Mouse (Mus musculus) stomach, postnatal 0 days (tissue): ENCODE data around the gene Alcam. TPM values are rescaled to one million over a fixed set of nuclear protein-coding genes. Genes with fewer than 3 reads are reported as not detected.

Source experiments
- ATAC-seq: fragments of 200-750 bp; cut with Nextera tagmentation; 2 replicates; pipeline ENCODE4 v1.8.0; 2017; ENCODE audit not compliant: low FRiP score, low TSS enrichment
- DNase-seq: peaks from one replicate; pipeline ENCODE4 v3.0.0-alpha.2; 2016; ENCODE audit warnings: low spot score
- H3K27ac ChIP-seq: fragments of 300-500 bp; sonication (generic); replicated peaks from 2 replicates; pipeline ENCODE4 v1.5.1; 2014; ENCODE audit warnings: mild to moderate bottlenecking, control low read depth
- H3K27me3 ChIP-seq: fragments of 300-500 bp; sonication (generic); 2 replicates; pipeline ENCODE4 v1.6.1; 2014; ENCODE audit warnings: low read length; ENCODE audit not compliant: control insufficient read depth, insufficient read depth
- H3K36me3 ChIP-seq: fragments of 300-500 bp; sonication (generic); 2 replicates; pipeline ENCODE4 v1.6.1; 2014; ENCODE audit warnings: low read length, mixed read lengths; ENCODE audit not compliant: control insufficient read depth, insufficient read depth
- H3K4me1 ChIP-seq: fragments of 300-500 bp; sonication (generic); replicated peaks from 2 replicates; pipeline ENCODE4 v1.6.1; 2014; ENCODE audit warnings: antibody characterized with exemption; ENCODE audit not compliant: control insufficient read depth, insufficient read depth
- H3K4me2 ChIP-seq: fragments of 300-500 bp; sonication (generic); replicated peaks from 2 replicates; pipeline ENCODE4 v1.6.1; 2014; ENCODE audit warnings: low read depth, mild to moderate bottlenecking, control low read depth, moderate library complexity
- H3K4me3 ChIP-seq: fragments of 300-500 bp; sonication (generic); 2 replicates; pipeline ENCODE4 v1.5.1; 2014; ENCODE audit warnings: low read depth, low read length, control low read depth
- H3K9ac ChIP-seq: fragments of 300-500 bp; sonication (generic); 2 replicates; pipeline ENCODE4 v1.6.1; 2014; ENCODE audit warnings: mild to moderate bottlenecking, low read length, control low read depth, mixed read lengths
- H3K9me3 ChIP-seq: fragments of 300-500 bp; sonication (generic); 2 replicates; pipeline ENCODE4 v1.6.1; 2016; ENCODE audit warnings: low read length; ENCODE audit not compliant: control insufficient read depth
- CTCF ChIP-seq: IDR thresholded peaks from 2 replicates; pipeline ENCODE4 v1.5.1; 2016; ENCODE audit warnings: antibody characterized with exemption, low read depth, mild to moderate bottlenecking, moderate library complexity
- EP300 ChIP-seq: optimal IDR thresholded peaks from 2 replicates; pipeline ENCODE3; 2016; ENCODE audit warnings: antibody characterized with exemption
- WGBS: fragments of 180-500 bp; shearing (Covaris S2); extraction: QIAGEN DNeasy Blood & Tissue Kit; methylation state at CpG from one replicate; pipeline ENCODE4 v1.1.7; 2014; 5-methylcytosine and 5-hydroxymethylcytosine counted together
- polyA plus RNA-seq: library from polyadenylated mRNA; unstranded; fragments of >200 nt; fragmentation: Nextera tagmentation; extraction: Ambion mirVana; gene quantifications from 2 replicates; pipeline ENCODE4 v1.2.1, GENCODE M21; 2015

Alcam gene
- polyA plus RNA-seq, 1 experiment from 2014 or later: 20.4 TPM

GRCm38 (mm10) chr16:52307016-52307415 is 146.9 kb downstream of the Alcam start:
- H3K4me3 ChIP-seq: no peak overlapping the region
- no peak overlapping the region for H3K4me2 ChIP-seq
- no peaks in the 10 kb centered on the region for H3K27me3 ChIP-seq
- no peak overlapping the region for H3K27ac ChIP-seq
- TF ChIP-seq EP300: no peak
- TF ChIP-seq CTCF: no peak
- DNase-seq: no peak
- WGBS: 84% methylated on average over 2 of the region's 2 CpGs
- no peaks in the 10 kb centered on the region for H3K4me1 ChIP-seq
- no peaks in the 10 kb centered on the region for H3K36me3 ChIP-seq
- no peaks in the 10 kb centered on the region for H3K9me3 ChIP-seq
- no peak overlapping the region for H3K9ac ChIP-seq
- ATAC-seq: no peak

DNA sequence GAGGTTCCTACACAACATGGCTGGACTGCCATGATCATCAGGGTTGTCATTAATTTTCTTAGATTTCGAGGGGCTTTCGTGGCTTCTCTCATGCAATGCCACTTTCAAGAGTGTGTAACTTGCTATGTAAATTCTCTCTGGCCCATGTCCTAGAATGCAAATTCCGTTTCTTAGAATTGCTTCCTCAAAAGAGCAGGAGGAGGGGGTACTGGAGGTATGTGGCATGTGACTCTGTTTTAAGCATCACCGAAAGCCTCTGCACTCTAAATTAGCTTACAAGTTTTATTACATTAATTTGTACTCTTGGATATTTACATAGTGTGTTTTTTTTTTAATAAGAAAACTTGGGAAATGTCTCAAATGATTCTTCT is 150.4 kb downstream of the Alcam start:
- ATAC-seq (no peak), DNase-seq (no peak)
- no peaks in the 10 kb centered on the region for H3K27me3 ChIP-seq
- no peaks in the 10 kb centered on the region for H3K9me3 ChIP-seq
- 82% methylated on average over 4 of the region's 4 CpGs for WGBS
- no peak for TF ChIP-seq EP300
- no peak for TF ChIP-seq CTCF
- no peak overlapping the region for H3K9ac ChIP-seq
- H3K4me1 ChIP-seq: no peaks in the 10 kb centered on the region
- H3K4me2 ChIP-seq: no peak overlapping the region
- no peak overlapping the region for H3K27ac ChIP-seq
- H3K4me3 ChIP-seq: no peak overlapping the region
- H3K36me3 ChIP-seq: no peaks in the 10 kb centered on the region

- no peaks in the 10 kb centered on the region for H3K27me3 ChIP-seq
- H3K27ac ChIP-seq: no peak overlapping the region
- TF ChIP-seq EP300 (no peak), CTCF (no peak)
- no peaks in the 10 kb centered on the region for H3K9me3 ChIP-seq
- no peak for DNase-seq
- WGBS: 70% methylated on average over 9 of the region's 9 CpGs
- H3K4me3 ChIP-seq: no peak overlapping the region
- no peak overlapping the region for H3K4me2 ChIP-seq
- no peaks in the 10 kb centered on the region for H3K36me3 ChIP-seq
- H3K9ac ChIP-seq: no peak overlapping the region
- no peaks in the 10 kb centered on the region for H3K4me1 ChIP-seq
- no peak for ATAC-seq
Measured at GRCm38 (mm10) chr16:52302790-52303531, 150.9 kb downstream of the Alcam start.

- H3K36me3 ChIP-seq: no peaks in the 10 kb centered on the region
- H3K27ac ChIP-seq: no peak overlapping the region
- no peaks in the 10 kb centered on the region for H3K9me3 ChIP-seq
- no peak for ATAC-seq
- no peak overlapping the region for H3K4me3 ChIP-seq
- DNase-seq: no peak
- WGBS: 68% methylated on average over 7 of the region's 7 CpGs
- H3K4me1 ChIP-seq: no peaks in the 10 kb centered on the region
- TF ChIP-seq EP300 (no peak), CTCF (no peak)
- H3K9ac ChIP-seq: no peak overlapping the region
- H3K27me3 ChIP-seq: no peaks in the 10 kb centered on the region
- no peak overlapping the region for H3K4me2 ChIP-seq
Measured at GRCm38 (mm10) chr16:52301730-52302129, 152.1 kb downstream of the Alcam start.

DNA sequence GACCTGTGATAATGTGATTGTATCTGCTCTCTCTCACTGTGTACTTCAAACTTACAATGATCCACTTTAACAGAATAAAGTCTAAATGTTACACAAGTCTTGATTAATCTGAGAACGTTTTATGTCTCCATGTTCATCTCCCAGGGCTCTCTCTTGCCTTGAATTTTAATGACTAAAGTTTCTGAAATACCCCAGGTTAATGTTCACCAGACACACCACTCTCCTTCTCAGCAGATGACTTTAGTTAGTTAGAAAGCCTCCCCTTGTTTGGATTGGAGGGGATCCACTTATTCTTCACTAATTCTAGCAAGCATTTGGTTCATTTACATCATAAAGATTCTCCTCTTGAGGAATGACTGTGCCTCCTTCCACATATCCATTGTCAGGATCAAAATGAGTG is 157.5 kb downstream of the Alcam start:
- Histone ChIP-seq H3K36me3 (peaks cover 2% of the 10 kb centered on the region; the same call in 1 of the 2 replicates), H3K4me1 (no peaks in the 10 kb centered on the region), H3K4me3 (no peak overlapping the region), H3K4me2 (no peak overlapping the region), H3K9ac (no peak overlapping the region), H3K27me3 (no peaks in the 10 kb centered on the region), H3K27ac (no peak overlapping the region), H3K9me3 (no peaks in the 10 kb centered on the region)
- no peak for DNase-seq
- ATAC-seq: no peak
- WGBS: 48% methylated on average over 1 of the region's 1 CpGs
- TF ChIP-seq CTCF (no peak), EP300 (no peak)

- no peak for DNase-seq
- H3K4me2 ChIP-seq: no peak overlapping the region
- no peak overlapping the region for H3K27ac ChIP-seq
Measured at GRCm38 (mm10) chr16:52295535-52295934, 158.3 kb downstream of the Alcam start.

More at GRCm38 (mm10) chr16:52295535-52295934, 158.3 kb downstream of the Alcam start:
- Histone ChIP-seq H3K4me3 (no peak overlapping the region), H3K9ac (no peak overlapping the region), H3K4me1 (no peaks in the 10 kb centered on the region), H3K27me3 (no peaks in the 10 kb centered on the region), H3K36me3 (peaks cover 2% of the 10 kb centered on the region; the same call in 1 of the 2 replicates), H3K9me3 (no peaks in the 10 kb centered on the region)
- ATAC-seq: no peak
- TF ChIP-seq EP300 (no peak), CTCF (no peak)
